Mouse (Mus musculus) T-helper 2 cell (primary cell): ENCODE measurements around the gene Mpo.

Experiments used
- in situ Hi-C: fragments of 300-600 bp; cut with MboI, MseI; formaldehyde crosslinking; loops from one replicate; pipeline ENCODE4 v1.15.1; 2025; ENCODE audit warnings: high pct_unique_total_duplicates

The Mpo gene

GRCm38 (mm10) chr11:87793460-87793859 lies at the start of gene Mpo:
TSS of gene Mpo (plus strand) at chr11:87793581.
- in situ Hi-C loops: no loop called here

DNA sequence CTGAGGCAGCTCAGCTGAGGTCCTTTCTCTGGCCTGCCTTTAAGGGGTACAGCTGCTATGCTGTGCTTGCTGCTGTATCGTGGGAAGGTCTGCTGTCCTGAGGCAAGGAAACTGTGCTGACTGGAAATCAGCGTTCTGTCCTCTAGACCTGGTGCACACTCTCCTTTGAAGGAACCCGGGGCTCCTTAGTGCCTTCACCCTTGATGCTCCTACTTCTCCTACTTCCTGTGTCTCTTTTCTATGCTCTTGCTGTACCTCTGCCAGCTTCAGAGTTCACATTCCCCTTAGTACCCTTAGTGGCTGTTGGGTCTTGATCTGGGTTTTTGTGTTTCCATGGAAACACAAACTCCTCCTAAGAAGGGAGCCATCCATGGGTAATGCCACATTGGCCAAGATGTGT lies 49.7 kb upstream of the Mpo start:
- in situ Hi-C loops: no loop called here

GRCm38 (mm10) chr11:87744964-87745363 lies 48.4 kb upstream of the Mpo start:
- in situ Hi-C loops: no loop called here

DNA sequence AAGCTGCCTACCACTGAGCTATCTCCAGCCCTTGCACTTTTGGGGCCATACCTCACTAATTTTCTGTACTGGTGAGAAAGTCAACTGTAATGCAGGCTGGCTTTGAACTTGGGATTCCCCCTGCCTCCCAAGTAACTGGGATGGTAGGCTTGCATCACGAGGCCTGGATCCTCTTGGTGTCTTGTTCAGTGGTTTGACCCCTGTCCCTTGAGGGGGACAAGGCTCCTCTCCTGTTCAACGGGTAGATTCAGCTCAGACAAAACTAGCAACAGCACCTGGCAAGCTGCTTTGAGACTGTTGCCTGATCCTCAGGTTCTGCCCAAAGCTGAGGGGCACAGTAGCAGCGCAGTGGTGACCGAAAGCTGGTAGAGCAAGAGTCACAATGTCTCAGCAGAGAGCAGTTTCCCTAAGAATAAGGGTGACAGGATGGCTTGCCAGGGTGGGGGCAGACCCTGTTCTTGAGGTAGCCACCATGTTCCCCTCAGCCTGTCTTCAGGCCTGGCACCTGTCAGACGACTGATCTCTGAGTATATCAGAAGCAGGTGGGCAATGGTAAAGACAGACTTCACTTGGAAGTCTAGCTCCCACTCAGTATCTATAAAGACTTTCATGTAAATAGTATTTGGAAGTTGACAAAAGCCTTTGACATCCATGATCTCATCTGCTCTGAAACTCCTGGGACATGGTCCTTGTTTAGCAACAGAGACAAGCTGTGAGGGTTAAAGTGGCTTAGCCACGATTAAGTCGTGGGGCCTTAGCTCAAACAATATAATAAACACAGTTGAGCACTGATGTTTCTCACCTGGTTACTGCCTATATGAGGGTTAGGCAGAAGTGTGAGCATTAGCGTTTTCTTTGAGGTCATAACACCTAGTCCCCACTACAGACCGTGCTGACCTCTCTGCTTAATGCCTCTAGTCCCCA lies 47.5 kb upstream of the Mpo start:
- in situ Hi-C loops: no loop called here

DNA sequence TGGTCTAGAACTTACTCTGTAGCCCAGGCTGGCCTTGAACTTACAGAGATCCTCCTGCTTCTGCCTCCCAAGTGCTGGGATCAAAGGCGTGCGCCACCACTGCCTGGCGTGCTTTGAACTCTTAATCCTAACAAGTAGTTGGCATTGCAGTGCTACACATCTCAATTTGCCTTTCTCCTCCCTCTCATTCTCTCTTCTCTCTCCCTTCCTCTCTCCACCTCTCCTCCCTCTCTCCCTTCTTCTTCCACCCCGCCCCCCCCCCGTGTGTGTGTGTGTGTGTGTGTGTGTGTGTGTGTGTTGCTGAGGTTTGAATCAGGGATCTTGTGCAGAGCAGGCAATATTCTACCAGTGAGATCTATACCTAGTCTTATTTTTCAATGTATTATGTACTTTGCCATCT lies 46.1 kb upstream of the Mpo start:
- in situ Hi-C loops: no loop called here

- in situ Hi-C loops: no loop called here
These were observed 45.7 kb upstream of the Mpo start for GRCm38 (mm10) chr11:87747716-87748115.

DNA sequence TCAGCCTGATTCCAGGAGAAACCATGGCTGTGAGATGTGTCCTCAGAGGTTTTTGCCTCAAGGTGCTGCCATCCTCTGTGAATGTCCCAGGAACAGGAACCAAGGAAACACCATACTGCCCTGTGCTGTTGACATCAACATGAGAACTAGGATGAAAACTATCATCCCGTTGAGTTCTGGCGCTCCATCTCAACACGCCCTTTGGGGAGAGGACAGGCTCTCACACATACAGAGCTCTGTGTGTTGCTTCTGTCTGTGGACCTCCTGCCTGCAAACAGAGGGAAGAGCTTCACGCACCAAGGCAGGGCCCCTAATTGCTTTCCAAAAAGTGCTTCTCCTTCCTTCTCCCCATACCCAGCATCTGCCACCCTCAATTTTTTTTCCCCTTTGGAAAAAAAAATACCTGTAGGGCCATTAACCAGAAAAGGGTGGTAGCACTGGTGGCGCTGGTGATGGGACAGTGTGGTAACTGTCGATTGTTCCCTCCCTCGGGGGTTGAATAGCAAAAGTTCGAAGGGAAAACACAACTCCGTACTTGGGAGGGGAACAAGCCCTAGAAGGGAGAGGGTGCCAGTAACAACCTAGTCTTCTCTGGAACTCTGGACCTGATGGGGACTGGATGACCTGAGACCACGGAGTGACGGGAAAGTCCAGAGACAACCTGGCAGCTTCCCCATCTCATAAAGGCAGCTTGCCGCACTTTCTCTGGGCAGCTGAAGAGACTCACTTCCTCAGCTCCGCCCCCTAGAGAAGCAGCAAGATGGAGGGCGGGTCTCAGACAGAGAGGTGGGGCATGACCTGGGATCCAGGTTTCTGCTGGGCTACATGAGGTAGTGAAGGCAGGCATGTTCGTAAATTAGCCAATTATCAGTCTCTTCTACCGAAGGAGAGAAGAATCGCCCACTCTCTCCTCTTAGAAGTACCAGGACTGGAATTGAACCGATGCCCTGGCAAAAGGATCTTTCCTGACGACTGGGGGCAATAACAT lies 45.0 kb upstream of the Mpo start:
- in situ Hi-C loops: no loop called here

DNA sequence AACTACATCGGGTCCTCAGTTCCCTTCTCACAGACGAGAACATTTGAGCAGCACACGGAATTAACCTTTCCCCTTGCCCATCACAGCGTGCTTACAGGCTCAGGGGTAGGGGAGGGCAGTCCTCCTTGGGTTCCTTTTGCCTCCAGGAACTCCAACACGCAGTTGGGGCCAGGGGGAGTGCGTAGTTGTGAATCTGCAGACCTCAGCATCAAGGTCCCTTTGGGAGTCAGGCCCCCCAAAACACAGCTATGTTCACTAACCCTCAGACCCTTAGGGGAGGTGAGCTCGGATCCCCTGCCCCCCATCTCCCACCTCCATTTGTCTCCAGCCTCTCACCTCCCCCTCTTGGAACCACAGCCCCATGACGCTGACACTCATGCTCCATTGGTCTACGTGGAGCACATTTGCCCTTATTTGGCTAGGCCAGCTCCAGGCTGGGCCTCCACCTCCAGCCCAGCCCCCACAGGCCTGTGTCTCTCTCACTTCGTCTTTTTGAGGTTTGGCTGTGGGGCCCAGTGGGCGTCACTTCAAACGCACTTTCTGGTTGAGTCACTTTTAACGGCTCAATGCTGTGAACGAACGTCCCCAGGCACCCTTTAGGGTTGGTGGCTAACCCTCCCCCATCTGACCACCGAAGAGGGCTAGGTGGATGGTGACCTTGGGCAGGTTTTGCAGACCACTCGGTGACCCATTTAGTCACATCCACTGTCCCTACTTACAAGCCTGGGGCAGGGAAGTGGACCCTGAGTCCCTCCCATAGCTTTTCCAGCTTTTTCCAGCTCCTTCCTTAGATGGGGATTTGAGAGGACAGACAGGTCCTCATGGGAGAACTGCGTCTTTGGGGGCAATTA lies 44.0 kb upstream of the Mpo start:
- in situ Hi-C loops: loop anchor here (10.0 kb wide), 2 partner anchors 295 to 1175 kb away; partner anchors contain the start of gene Srsf1

- in situ Hi-C loops: loop anchor here (10.0 kb wide), 2 partner anchors 295 to 1175 kb away; partner anchors contain the start of gene Srsf1
These were observed 43.3 kb upstream of the Mpo start for GRCm38 (mm10) chr11:87750043-87750421.

DNA sequence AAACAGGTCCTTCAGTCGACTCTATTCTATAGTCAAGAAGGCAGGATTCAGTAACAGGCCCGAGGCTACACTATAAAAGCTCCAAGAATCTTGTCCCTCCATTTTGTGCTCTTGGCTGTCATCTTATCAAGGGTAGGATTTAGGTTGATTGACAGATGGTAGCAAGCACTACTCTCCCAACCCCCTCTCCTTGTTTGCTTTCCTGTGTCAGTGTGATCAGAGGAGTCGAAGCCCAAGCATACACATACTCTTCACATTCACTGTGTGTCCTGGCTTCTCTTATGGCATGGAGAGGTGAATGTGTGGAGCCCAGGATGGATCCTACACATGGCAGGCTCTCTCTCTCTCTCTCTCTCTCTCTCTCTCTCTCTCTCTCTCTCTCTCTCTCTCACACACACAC lies 42.9 kb upstream of the Mpo start:
- in situ Hi-C loops: loop anchor here (10.0 kb wide), 2 partner anchors 294 to 1176 kb away; partner anchors contain the start of gene Srsf1

GRCm38 (mm10) chr11:87751031-87751430 lies 42.4 kb upstream of the Mpo start:
- in situ Hi-C loops: loop anchor here (10.0 kb wide), 2 partner anchors 294 to 1176 kb away; partner anchors contain the start of gene Srsf1

- in situ Hi-C loops: loop anchor here (10.0 kb wide), 2 partner anchors 293 to 1177 kb away; partner anchors contain the start of gene Srsf1
These were observed 41.9 kb upstream of the Mpo start for GRCm38 (mm10) chr11:87751491-87751966.

GRCm38 (mm10) chr11:87752307-87752706 lies 41.1 kb upstream of the Mpo start:
- in situ Hi-C loops: loop anchor here (10.0 kb wide), 2 partner anchors 292 to 1178 kb away; partner anchors contain the start of gene Srsf1

DNA sequence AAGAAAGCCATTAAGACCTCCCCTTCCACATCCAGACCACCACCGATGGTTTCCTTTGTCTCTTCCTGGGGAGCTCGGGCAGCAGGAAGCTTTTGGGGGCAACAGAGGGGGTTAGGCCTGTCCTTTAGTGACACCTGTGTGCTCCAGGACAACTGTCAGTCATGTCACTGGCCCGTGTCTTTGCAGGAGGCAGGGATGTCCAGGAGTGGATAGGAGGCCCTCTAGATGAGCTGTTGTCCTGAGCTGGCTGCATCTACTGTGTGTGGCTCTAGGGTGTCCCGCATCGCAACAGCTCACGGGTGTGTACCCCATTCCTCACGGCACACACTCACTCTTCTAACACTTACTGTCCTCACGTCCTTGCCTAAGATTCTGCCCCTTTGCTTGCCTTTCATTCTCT lies 40.1 kb upstream of the Mpo start:
- in situ Hi-C loops: loop anchor here (10.0 kb wide), 2 partner anchors 292 to 1178 kb away; partner anchors contain the start of gene Srsf1

DNA sequence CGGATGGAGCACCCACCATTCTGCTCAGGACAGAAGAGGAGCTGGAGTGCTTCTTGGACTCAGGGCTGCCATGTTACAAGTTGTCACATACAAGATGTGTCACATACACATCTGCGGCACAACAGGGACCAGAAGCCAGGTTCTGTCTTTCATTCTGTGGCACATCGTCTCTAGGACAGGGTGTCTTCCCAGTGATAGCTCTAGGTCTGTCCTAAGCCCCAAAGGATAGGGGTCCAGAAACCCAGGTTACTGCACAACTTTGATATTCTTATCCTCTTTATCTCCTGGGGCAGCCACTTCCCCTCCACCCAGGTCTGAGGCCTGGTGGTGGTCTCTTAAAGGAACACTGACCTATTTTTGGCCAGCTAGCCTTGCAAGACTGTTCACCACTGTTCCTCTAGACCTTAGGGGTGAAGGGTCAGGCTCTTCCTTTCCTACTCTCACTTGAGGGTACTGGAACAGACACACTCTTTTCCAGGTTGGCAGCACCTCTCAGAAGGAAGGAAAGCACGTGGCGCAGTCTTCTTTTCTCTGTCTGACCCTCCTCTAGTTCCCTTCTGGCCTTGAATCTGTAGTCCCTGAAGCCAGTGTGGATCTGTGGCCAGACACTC lies 39.4 kb upstream of the Mpo start:
- in situ Hi-C loops: loop anchor here (10.0 kb wide), 2 partner anchors 291 to 1179 kb away; partner anchors contain the start of gene Srsf1

GRCm38 (mm10) chr11:87754603-87755002 lies 38.8 kb upstream of the Mpo start:
- in situ Hi-C loops: loop anchor here (10.0 kb wide), 2 partner anchors 290 to 1180 kb away; partner anchors contain the start of gene Srsf1

DNA sequence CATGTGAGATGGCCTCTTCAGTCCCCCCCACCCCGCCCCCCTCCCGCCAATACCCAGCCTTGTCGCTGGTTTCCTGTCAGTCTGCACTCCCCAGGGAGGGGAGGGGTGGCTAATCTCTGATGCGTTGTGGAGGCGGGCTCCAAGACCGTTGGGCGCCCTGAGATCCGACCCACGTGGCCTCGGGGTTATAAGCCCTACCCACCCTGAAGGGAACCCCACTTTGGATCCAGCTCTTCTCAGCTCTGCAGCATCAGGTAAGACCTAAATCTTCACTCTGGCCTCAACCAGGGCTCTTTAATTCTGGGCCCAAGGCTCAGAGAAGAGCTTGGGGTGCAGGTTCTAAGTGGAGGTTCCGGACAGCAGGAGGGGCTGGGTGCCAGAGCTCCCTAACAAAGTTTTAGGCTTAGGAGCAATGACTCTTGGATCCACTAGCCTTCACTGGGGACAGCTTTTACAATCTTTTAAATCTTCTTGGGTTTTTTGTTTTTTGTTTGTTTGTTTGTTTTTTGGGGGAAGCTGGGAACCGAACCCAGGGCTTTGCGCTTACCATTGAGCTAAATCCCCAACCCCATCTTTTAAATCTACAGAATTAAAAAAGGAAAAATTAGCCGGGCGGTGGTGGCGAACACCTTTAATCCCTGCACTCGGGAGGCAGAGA lies 37.9 kb upstream of the Mpo start:
- in situ Hi-C loops: loop anchor here (10.0 kb wide), 2 partner anchors 289 to 1181 kb away; partner anchors contain the start of gene Srsf1

- in situ Hi-C loops: loop anchor here (10.0 kb wide), 2 partner anchors 288 to 1182 kb away; partner anchors contain the start of gene Srsf1
These were observed 37.0 kb upstream of the Mpo start for GRCm38 (mm10) chr11:87756251-87756820.
